Mouse (Mus musculus) layer of hippocampus, postnatal 25 days (tissue): ENCODE data around the gene Usp16. TPM values are rescaled to one million over a fixed set of nuclear protein-coding genes. Genes with fewer than 3 reads are reported as not detected.

Source experiments
- total RNA-seq, 2 experiments: library from RNA; stranded (reverse); gene quantifications; 2 replicates each; pipeline ENCODE4 v1.2.3; 2021

Usp16 gene
- total RNA-seq, 2 experiments from 2014 or later: 36.1 to 46.4 TPM

Other genes starting within 250 kb of the Usp16 start
- gene N6amt1, start 100.5 kb upstream of the Usp16 start, total RNA-seq: 10 to 100 TPM; 17.1 to 20.5 TPM
- 10 to 100 TPM; 44.9 to 46.5 TPM for gene Ltn1, start 22.1 kb upstream of the Usp16 start, total RNA-seq
- gene Rwdd2b, start 14.1 kb upstream of the Usp16 start, total RNA-seq: 10 to 100 TPM; 10.6 to 11.7 TPM
- gene Cct8, start 41.2 kb downstream of the Usp16 start, total RNA-seq: 100 to 1,000 TPM; 172 to 195 TPM
- gene Map3k7cl, start 98.6 kb downstream of the Usp16 start, total RNA-seq: under 1 TPM; 0.59 to 0.73 TPM
- gene Bach1, start 244.2 kb downstream of the Usp16 start, total RNA-seq: 10 to 100 TPM; 11.9 to 12.8 TPM